Mouse (Mus musculus): ENCODE data around the gene Tmem186.

Gene Tmem186

DNA sequence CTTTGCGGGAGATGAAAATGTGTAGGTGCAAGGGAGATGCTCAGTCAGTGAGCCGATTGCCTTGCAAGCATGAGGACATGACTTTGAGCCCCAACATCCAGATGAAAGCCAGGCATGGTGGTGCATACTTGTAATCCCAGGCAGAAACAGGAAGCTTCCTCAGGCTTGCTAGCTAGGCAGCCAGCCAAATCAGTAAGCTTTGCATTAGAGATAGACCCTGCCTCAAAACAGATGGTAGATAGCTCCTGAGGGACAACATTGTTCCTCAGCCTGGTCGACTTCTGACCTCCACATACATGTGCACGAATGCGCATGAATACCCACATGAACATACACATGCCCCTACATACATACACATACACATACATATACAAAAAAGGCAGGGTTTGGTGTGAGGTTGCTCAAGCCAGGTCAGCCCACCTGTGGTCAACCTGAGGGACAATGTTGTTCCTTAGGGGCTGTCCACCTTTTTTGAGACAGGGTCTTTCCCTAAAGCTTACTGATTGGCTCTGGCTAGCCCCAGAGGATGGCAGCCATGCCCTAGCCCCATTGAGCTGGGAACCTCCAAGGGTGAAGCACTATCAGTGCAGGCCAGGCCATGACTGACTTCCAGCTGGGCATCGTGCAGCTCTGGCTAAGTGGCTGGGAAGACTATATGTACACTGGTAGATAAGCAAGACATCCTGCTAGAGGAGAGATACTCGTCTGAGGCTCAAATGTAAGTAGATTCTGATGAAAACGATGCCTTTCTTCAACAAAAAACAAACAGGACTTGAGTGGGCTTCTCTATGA, 25.1 kb downstream of the Tmem186 start:
- no peak for DNase-seq (ENCODE audit: low spot score)

DNA sequence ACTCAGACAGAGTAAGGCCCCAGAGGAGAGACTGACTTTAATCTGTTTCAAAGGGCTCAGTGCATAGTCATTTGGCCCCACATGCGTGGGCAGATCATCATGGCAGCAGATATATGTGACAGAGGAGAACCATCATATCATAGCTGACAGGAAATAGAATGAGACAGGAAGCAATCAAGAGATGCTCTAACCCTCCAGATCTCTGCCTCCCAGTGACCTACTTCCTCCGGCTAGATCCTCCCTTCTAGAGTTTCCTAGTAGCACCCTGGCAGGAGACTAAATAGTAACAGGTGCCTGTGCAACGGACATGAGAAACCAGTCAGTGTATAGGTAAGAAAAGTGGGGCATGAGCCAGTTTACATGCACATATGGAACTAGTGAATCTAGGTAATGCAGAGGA, 27.1 kb downstream of the Tmem186 start:
- DNase-seq (ENCODE audit: low spot score) = no peak

DNA sequence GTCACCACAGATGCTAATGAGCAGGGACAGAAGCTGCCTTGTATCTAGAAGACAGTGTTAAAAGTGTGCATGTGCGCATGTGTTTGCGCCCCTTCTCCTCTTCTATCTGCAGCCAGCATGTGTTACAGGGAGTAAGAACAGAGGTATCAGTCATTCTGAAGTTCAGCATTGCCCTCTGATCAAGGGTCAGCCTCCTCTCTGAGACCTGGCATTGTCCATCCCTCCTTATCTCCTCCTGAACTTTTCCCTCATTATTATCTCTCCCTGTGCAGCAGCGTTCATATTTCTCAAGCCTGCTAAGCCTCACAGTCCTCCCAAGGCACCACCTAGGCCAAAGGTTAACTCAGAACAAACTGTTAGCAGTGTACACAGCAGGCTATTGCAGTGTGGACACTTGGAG, 33.7 kb downstream of the Tmem186 start:
- no peak for DNase-seq (ENCODE audit: low spot score)

DNA sequence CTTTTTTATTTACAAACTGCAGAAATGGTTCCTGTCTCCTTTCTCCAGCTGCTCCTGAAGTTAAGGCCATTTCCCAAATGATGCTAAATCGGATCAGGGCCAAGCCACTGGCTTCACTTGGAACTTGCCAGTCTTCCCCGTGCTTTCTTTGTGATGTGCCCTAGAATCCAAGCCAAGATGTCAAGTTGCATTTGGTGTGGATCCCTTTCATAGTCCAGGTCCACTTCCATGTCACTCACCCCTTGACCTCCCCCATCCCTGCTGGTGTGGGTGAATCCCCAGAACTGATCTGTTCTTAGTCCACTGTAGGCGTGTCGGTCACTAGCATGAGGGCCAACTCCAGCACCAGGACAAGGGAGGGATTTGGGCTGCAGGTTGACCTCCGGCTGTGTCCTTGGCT, 40.0 kb downstream of the Tmem186 start:
- DNase-seq (ENCODE audit: low spot score) = no peak

DNA sequence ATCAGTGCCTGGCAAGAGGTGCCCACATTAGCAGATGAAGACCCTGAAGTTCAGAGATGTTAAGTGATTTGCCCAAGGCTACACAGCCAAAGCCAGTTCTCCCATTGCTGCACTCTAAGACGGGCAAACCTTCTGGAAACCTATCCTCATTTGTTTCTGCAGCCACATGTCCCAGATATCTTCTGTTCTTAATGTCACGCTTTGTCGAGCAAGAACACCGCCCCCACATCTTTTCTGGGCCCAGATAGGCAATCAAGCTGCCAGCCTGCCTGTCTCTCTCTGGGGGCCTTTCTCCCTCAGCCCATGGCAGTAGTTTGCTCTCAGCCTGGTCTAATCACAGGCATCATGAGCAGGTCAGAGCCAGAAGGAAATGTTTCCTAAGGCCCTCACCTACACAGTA, 41.2 kb downstream of the Tmem186 start:
- DNase-seq (ENCODE audit: low spot score) = no peak

DNA sequence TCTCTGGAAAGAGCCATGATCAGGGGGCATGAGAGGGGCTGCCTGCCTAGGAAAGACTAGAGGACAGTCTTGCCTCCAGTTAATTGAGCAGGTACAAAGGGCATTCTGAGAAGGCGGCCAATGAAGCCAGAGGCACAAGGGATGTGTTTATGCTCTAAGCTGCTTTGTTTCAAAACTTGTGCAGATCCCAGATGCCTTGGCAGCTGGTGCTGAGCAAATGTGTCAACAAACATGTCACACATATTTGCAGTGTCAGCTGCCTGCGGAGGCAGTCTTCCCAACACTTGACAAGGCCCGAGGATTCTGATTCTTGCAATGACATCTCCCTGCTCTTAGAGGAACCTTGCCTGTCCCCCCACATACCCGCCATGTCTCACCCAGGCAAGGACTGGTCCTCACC, 42.1 kb downstream of the Tmem186 start:
- DNase-seq (ENCODE audit: low spot score) = no peak

DNA sequence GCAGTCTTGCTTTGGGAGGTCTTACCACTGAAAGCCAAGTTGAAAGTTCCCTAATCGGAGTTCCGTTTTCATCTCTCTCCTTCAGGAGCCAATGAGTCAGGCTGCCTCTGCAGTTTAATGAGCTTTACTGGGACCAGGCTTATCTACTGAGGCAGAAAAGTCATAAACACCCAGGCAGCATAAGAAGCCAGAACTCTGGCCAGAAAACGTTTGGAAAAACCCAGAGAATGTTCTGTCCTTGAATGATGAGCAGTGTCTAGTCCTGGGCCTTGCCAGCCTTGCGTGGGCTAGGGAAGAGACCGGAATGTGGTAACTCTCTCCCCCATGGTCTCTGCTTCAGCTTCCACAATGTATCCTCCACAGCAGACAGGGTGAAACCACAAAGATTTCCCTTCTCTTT, 52.5 kb downstream of the Tmem186 start:
- no peak for DNase-seq (ENCODE audit: low spot score)

DNA sequence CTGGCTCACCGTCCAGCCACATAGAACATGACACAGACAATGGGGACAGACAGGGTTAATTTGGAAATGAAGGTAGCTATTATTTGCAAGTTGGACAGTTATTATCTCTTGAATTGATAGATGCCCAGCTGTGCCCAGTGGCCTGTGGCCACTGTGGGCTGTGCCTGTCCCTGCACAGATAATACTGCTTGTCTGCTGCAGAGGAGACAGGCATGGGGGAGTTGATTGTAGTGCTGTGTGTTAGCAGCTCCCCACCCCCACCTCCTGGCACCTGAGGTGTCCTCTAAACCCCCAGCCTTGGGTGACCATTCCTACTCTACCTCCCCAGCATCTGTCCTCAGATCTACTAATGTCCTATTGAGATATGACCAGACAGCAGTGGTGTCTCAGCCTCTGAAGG, 53.3 kb downstream of the Tmem186 start:
- DNase-seq (ENCODE audit: low spot score) = no peak
